ENCODE assay signal across 1 mouse cellular context in genomic region chr15:102074070-102074731, GRCm38 (mm10).
A peak's percentile ranks its signal among the peaks of the same experiment; 100 is the strongest.
TF ChIP-seq lines count a peak whose summit lies in the region.

No protein-coding gene starts in this region.

TF ChIP-seq in C2C12, 6 proteins besides CTCF, POLR2A, EP300 and RAD21:
- no peak for TF ChIP-seq MYOG (IDR thresholded peaks at IDR 0.05; ENCODE audit: control insufficient read depth, extremely low read depth, insufficient read length)
- TF ChIP-seq MAX (IDR thresholded peaks at IDR 0.05), result peak; percentile 86
- no peak for TF ChIP-seq MYOD1 (IDR thresholded peaks at IDR 0.05; ENCODE audit: control insufficient read depth, insufficient read length, low read depth)
- TF ChIP-seq FOSL1 (IDR thresholded peaks at IDR 0.05; ENCODE audit: insufficient read depth, low read length, poor library complexity, severe bottlenecking), result no peak
- TF ChIP-seq CEBPB (IDR thresholded peaks at IDR 0.05; ENCODE audit: low read depth), result no peak
